Mouse (Mus musculus): ENCODE measurements around the gene Krt87. TPM values are rescaled to one million over a fixed set of nuclear protein-coding genes. Genes with fewer than 3 reads are reported as not detected.

Gene Krt87
- polyA plus RNA-seq, 1 experiment from 2014 or later = not detected

- H3K4me1 ChIP-seq (ENCODE audit: control insufficient read depth, insufficient read depth, low read length) = no peaks in the 10 kb centered on the region
- H3K27me3 ChIP-seq (replicated peaks; ENCODE audit: control insufficient read depth, insufficient read depth, low read length) = no peaks in the 10 kb centered on the region
- WGBS = 86% methylated on average over 4 of the region's 4 CpGs
- no peak overlapping the region for H3K27ac ChIP-seq (ENCODE audit: low read depth, low read length)
- no peaks in the 10 kb centered on the region for H3K36me3 ChIP-seq (ENCODE audit: control insufficient read depth, insufficient read depth, low read length)
- no peak overlapping the region for H3K9ac ChIP-seq (ENCODE audit: low read length)
- H3K4me2 ChIP-seq (ENCODE audit: low read length) = no peak overlapping the region
- H3K9me3 ChIP-seq (replicated peaks; ENCODE audit: control insufficient read depth, low read length) = no peaks in the 10 kb centered on the region
- H3K4me3 ChIP-seq (ENCODE audit: low read depth, low read length) = no peak overlapping the region
- DNase-seq (ENCODE audit: low spot score) (no peak), ATAC-seq (no peak)
Observed at GRCm38 (mm10) chr15:101469093-101469492, 30.5 kb upstream of the Krt87 start.

GRCm38 (mm10) chr15:101463651-101464050, 25.0 kb upstream of the Krt87 start, which contains the start of gene Krt81:
Krt81 (minus strand) TSS chr15:101463751.
- no peaks in the 10 kb centered on the region for H3K36me3 ChIP-seq (ENCODE audit: control insufficient read depth, insufficient read depth, low read length)
- H3K9ac ChIP-seq (ENCODE audit: low read length) = no peak within 1 kb of the TSS
- DNase-seq (ENCODE audit: low spot score) = no peak
- no peaks in the 10 kb centered on the region for H3K4me1 ChIP-seq (ENCODE audit: control insufficient read depth, insufficient read depth, low read length)
- ATAC-seq = no peak
- WGBS = 86% methylated on average over 13 of the region's 13 CpGs
- no peaks in the 10 kb centered on the region for H3K27me3 ChIP-seq (replicated peaks; ENCODE audit: control insufficient read depth, insufficient read depth, low read length)
- H3K4me2 ChIP-seq (ENCODE audit: low read length) = no peak within 1 kb of the TSS
- H3K9me3 ChIP-seq (replicated peaks; ENCODE audit: control insufficient read depth, low read length) = no peaks in the 10 kb centered on the region
- H3K4me3 ChIP-seq (ENCODE audit: low read depth, low read length) = no peak within 1 kb of the TSS
- no peak within 1 kb of the TSS for H3K27ac ChIP-seq (ENCODE audit: low read depth, low read length)

GRCm38 (mm10) chr15:101459283-101459682, 20.7 kb upstream of the Krt87 start:
- DNase-seq (ENCODE audit: low spot score) (no peak), ATAC-seq (no peak)
- WGBS = 82% methylated on average over 14 of the region's 14 CpGs
- no peaks in the 10 kb centered on the region for H3K36me3 ChIP-seq (ENCODE audit: control insufficient read depth, insufficient read depth, low read length)
- H3K9me3 ChIP-seq (replicated peaks; ENCODE audit: control insufficient read depth, low read length) = no peaks in the 10 kb centered on the region
- no peak overlapping the region for H3K4me2 ChIP-seq (ENCODE audit: low read length)
- no peak overlapping the region; the same call in 1 of the 2 replicates for H3K9ac ChIP-seq (ENCODE audit: low read length)
- H3K27me3 ChIP-seq (replicated peaks; ENCODE audit: control insufficient read depth, insufficient read depth, low read length) = no peaks in the 10 kb centered on the region
- H3K4me1 ChIP-seq (ENCODE audit: control insufficient read depth, insufficient read depth, low read length) = no peaks in the 10 kb centered on the region
- no peak overlapping the region for H3K4me3 ChIP-seq (ENCODE audit: low read depth, low read length)
- H3K27ac ChIP-seq (ENCODE audit: low read depth, low read length) = no peak overlapping the region

DNA sequence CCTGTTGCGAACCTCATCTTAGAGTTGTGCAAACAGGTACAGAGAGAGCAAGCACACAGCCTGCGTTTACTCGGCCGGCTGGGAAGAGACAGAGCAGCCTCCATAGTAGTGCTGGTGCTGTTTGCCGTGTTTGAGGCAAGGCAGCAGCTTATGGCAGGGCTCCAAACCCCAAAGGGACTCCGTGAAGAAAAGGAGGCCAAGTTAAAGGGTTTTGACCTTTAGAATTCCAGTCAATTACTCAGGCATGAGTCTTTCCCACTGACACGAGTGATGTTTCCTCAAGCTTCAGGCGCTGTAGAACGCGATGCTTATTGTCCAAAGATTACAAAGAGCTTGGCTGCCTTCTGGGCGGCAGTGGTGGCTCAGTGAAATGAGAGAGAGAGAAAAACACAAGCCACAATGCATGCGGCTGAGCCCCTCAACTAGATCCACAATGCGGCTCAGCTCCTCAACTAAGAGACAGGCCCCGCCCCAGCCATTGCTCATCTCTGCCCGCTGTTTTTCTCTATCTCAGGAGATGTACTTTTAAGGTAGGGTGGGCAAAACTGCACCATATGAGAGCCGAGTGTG, 19.8 kb upstream of the Krt87 start:
- DNase-seq (ENCODE audit: low spot score) (peak; percentile 35), ATAC-seq (no peak)
- Histone ChIP-seq H3K4me3 (ENCODE audit: low read depth, low read length) (no peak overlapping the region), H3K9me3 (replicated peaks; ENCODE audit: control insufficient read depth, low read length) (no peaks in the 10 kb centered on the region), H3K27me3 (replicated peaks; ENCODE audit: control insufficient read depth, insufficient read depth, low read length) (no peaks in the 10 kb centered on the region), H3K4me2 (ENCODE audit: low read length) (no peak overlapping the region), H3K9ac (ENCODE audit: low read length) (peak overlapping the region; percentile 21; the same call in 1 of the 2 replicates), H3K27ac (ENCODE audit: low read depth, low read length) (no peak overlapping the region), H3K36me3 (ENCODE audit: control insufficient read depth, insufficient read depth, low read length) (no peaks in the 10 kb centered on the region), H3K4me1 (ENCODE audit: control insufficient read depth, insufficient read depth, low read length) (no peaks in the 10 kb centered on the region)
- WGBS = 42% methylated on average over 16 of the region's 16 CpGs

DNA sequence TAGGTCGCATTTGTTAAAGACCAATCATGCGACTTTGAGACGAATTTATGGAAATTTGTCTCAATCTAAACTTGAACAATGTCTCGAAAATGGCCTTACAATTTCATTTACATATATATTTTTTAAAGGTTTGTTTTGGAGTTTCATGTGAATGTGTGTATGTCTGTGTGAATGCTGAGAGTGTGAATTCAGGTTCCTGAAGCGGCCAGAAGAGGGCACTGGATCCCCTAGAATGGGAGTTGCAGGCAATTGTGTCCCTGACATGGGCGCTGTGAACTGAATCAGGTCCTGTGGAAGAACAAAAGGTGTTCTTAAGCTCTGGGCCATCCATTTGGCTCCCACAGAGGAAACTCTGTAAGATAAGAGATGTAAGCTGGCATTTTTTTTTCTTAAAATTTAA, 17.3 kb upstream of the Krt87 start:
- no peak for ATAC-seq
- H3K36me3 ChIP-seq (ENCODE audit: control insufficient read depth, insufficient read depth, low read length) = no peaks in the 10 kb centered on the region
- H3K9ac ChIP-seq (ENCODE audit: low read length) = no peak overlapping the region
- no peak overlapping the region for H3K4me3 ChIP-seq (ENCODE audit: low read depth, low read length)
- no peak for DNase-seq (ENCODE audit: low spot score)
- no peak overlapping the region for H3K27ac ChIP-seq (ENCODE audit: low read depth, low read length)
- H3K4me2 ChIP-seq (ENCODE audit: low read length) = no peak overlapping the region
- H3K4me1 ChIP-seq (ENCODE audit: control insufficient read depth, insufficient read depth, low read length) = no peaks in the 10 kb centered on the region
- H3K27me3 ChIP-seq (replicated peaks; ENCODE audit: control insufficient read depth, insufficient read depth, low read length) = no peaks in the 10 kb centered on the region
- WGBS = 88% methylated on average over 6 of the region's 6 CpGs
- no peaks in the 10 kb centered on the region for H3K9me3 ChIP-seq (replicated peaks; ENCODE audit: control insufficient read depth, low read length)

GRCm38 (mm10) chr15:101455292-101455691, 16.7 kb upstream of the Krt87 start:
- no peaks in the 10 kb centered on the region for H3K27me3 ChIP-seq (replicated peaks; ENCODE audit: control insufficient read depth, insufficient read depth, low read length)
- DNase-seq (ENCODE audit: low spot score) (no peak), ATAC-seq (no peak)
- no peak overlapping the region for H3K9ac ChIP-seq (ENCODE audit: low read length)
- no peaks in the 10 kb centered on the region for H3K4me1 ChIP-seq (ENCODE audit: control insufficient read depth, insufficient read depth, low read length)
- H3K9me3 ChIP-seq (replicated peaks; ENCODE audit: control insufficient read depth, low read length) = no peaks in the 10 kb centered on the region
- no peaks in the 10 kb centered on the region for H3K36me3 ChIP-seq (ENCODE audit: control insufficient read depth, insufficient read depth, low read length)
- H3K4me2 ChIP-seq (ENCODE audit: low read length) = no peak overlapping the region
- WGBS = 92% methylated on average over 2 of the region's 2 CpGs
- no peak overlapping the region for H3K4me3 ChIP-seq (ENCODE audit: low read depth, low read length)
- H3K27ac ChIP-seq (ENCODE audit: low read depth, low read length) = no peak overlapping the region

DNA sequence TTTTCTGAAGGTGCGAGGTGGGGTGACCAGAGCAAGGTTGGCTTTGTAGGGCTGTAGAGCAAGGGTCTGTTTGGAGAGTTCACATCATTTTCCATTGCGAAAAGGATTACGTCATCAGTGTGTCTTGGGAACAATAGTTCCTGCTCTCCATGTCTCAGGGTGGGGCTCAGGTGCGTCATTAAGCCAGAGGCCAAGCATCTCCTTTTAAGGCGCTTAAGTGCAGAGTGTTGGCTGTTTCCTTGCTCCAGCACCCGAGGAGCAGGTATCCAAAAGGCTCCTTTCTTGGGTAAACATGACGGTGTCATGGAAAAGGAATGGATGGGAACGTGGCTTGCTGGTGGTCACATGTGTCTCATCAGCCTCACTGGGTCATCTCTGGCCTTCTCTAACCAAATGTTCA, 16.2 kb upstream of the Krt87 start:
- 86% methylated on average over 8 of the region's 8 CpGs for WGBS
- H3K27ac ChIP-seq (ENCODE audit: low read depth, low read length) = no peak overlapping the region

GRCm38 (mm10) chr15:101453093-101453736, 14.6 kb upstream of the Krt87 start:
- DNase-seq (ENCODE audit: low spot score) (peak; percentile 47), ATAC-seq (peak; percentile 40; the same call in 1 of the 2 replicates)
- Histone ChIP-seq H3K4me3 (ENCODE audit: low read depth, low read length) (no peak overlapping the region), H3K9me3 (replicated peaks; ENCODE audit: control insufficient read depth, low read length) (no peaks in the 10 kb centered on the region), H3K27me3 (replicated peaks; ENCODE audit: control insufficient read depth, insufficient read depth, low read length) (no peaks in the 10 kb centered on the region), H3K4me1 (ENCODE audit: control insufficient read depth, insufficient read depth, low read length) (no peaks in the 10 kb centered on the region), H3K27ac (ENCODE audit: low read depth, low read length) (no peak overlapping the region), H3K9ac (ENCODE audit: low read length) (no peak overlapping the region), H3K4me2 (ENCODE audit: low read length) (no peak overlapping the region), H3K36me3 (ENCODE audit: control insufficient read depth, insufficient read depth, low read length) (no peaks in the 10 kb centered on the region)
- 7% methylated on average over 13 of the region's 13 CpGs for WGBS

More for the DNA sequence above, 16.2 kb upstream of the Krt87 start:
- no peak overlapping the region for H3K4me2 ChIP-seq (ENCODE audit: low read length)
- no peaks in the 10 kb centered on the region for H3K36me3 ChIP-seq (ENCODE audit: control insufficient read depth, insufficient read depth, low read length)
- no peaks in the 10 kb centered on the region for H3K9me3 ChIP-seq (replicated peaks; ENCODE audit: control insufficient read depth, low read length)
- ATAC-seq (no peak), DNase-seq (ENCODE audit: low spot score) (no peak)
- H3K27me3 ChIP-seq (replicated peaks; ENCODE audit: control insufficient read depth, insufficient read depth, low read length) = no peaks in the 10 kb centered on the region
- no peak overlapping the region for H3K4me3 ChIP-seq (ENCODE audit: low read depth, low read length)
- no peak overlapping the region for H3K9ac ChIP-seq (ENCODE audit: low read length)
- H3K4me1 ChIP-seq (ENCODE audit: control insufficient read depth, insufficient read depth, low read length) = no peaks in the 10 kb centered on the region

DNA sequence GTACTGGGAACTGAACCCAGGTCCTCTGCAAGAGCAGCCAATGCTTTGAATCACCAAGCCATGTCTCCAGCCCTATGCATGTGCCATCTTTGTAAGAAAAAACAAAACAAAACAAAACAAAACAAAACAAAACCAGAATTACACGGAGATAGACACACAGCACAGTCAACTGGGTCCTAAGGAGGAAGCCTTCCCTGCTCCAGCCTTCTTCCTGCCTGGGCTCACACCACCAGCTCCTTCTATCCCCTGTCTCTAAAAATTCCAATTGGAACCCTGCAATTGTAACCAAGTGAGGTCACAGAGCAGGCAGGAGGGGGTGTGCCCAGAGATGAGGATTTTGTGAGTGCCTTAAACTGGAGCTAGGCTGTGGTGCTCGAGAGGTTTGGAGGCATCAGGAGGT, 8.8 kb upstream of the Krt87 start, which contains the start of gene Krt88:
Krt88 (plus strand) TSS at position 301 of the 400 bp plus-strand sequence.
- DNase-seq (ENCODE audit: low spot score) (no peak), ATAC-seq (no peak)
- no peak within 1 kb of the TSS for H3K27ac ChIP-seq (ENCODE audit: low read depth, low read length)
- no peaks in the 10 kb centered on the region for H3K36me3 ChIP-seq (ENCODE audit: control insufficient read depth, insufficient read depth, low read length)
- H3K9ac ChIP-seq (ENCODE audit: low read length) = no peak within 1 kb of the TSS
- no peaks in the 10 kb centered on the region for H3K4me1 ChIP-seq (ENCODE audit: control insufficient read depth, insufficient read depth, low read length)
- H3K4me2 ChIP-seq (ENCODE audit: low read length) = no peak within 1 kb of the TSS
- H3K9me3 ChIP-seq (replicated peaks; ENCODE audit: control insufficient read depth, low read length) = no peaks in the 10 kb centered on the region
- H3K4me3 ChIP-seq (ENCODE audit: low read depth, low read length) = no peak within 1 kb of the TSS
- 68% methylated on average over 2 of the region's 2 CpGs for WGBS
- H3K27me3 ChIP-seq (replicated peaks; ENCODE audit: control insufficient read depth, insufficient read depth, low read length) = no peaks in the 10 kb centered on the region

Data from forebrain, embryonic 14.5 days (tissue).